Mouse (Mus musculus) lung, postnatal 0 days (tissue): ENCODE data around the gene Ampd1.

Experiments used
- CTCF ChIP-seq: IDR thresholded peaks from 2 replicates; pipeline ENCODE4 v1.5.1; 2016; ENCODE audit warnings: antibody characterized with exemption, mild to moderate bottlenecking
- EP300 ChIP-seq: IDR thresholded peaks from 2 replicates; pipeline ENCODE4 v1.6.1; 2016; ENCODE audit warnings: antibody characterized with exemption, mild to moderate bottlenecking, control low read depth

- TF ChIP-seq CTCF (no peak), EP300 (no peak)
Observed at GRCm38 (mm10) chr3:103145336-103145735, 71.5 kb downstream of the Ampd1 start.
